Mouse (Mus musculus) limb, embryonic 15.5 days (tissue): Measurements from ENCODE around the gene Arfip1. TPM values are rescaled to one million over a fixed set of nuclear protein-coding genes. Genes with fewer than 3 reads are reported as not detected.

Experiments
- ATAC-seq: fragments of 200-750 bp; cut with Nextera tagmentation; 2 replicates; pipeline ENCODE4 v1.8.0; 2017; ENCODE audit warnings: low read depth, moderate TSS enrichment; ENCODE audit not compliant: insufficient number of reproducible peaks, low FRiP score, low TSS enrichment
- H3K27ac ChIP-seq: fragments of 300-500 bp; sonication (generic); 2 replicates; pipeline ENCODE4 v1.5.1; 2015; ENCODE audit warnings: moderate library complexity, mild to moderate bottlenecking, inconsistent platforms
- H3K27me3 ChIP-seq: fragments of 300-500 bp; sonication (generic); 2 replicates; pipeline ENCODE4 v1.6.1; 2015; ENCODE audit warnings: inconsistent platforms
- H3K36me3 ChIP-seq: fragments of 300-500 bp; sonication (generic); 2 replicates; pipeline ENCODE4 v1.6.1; 2015; ENCODE audit warnings: inconsistent platforms
- H3K4me1 ChIP-seq: fragments of 300-500 bp; sonication (generic); 2 replicates; pipeline ENCODE4 v1.6.1; 2015; ENCODE audit warnings: inconsistent platforms
- H3K4me2 ChIP-seq: fragments of 300-500 bp; sonication (generic); 2 replicates; pipeline ENCODE4 v1.6.1; 2015; ENCODE audit warnings: mild to moderate bottlenecking, inconsistent platforms
- H3K4me3 ChIP-seq: fragments of 300-500 bp; sonication (generic); 2 replicates; pipeline ENCODE4 v1.5.1; 2015; ENCODE audit warnings: mild to moderate bottlenecking, inconsistent platforms
- H3K9ac ChIP-seq: fragments of 300-500 bp; sonication (generic); 2 replicates; pipeline ENCODE4 v1.6.1; 2015; ENCODE audit warnings: inconsistent platforms
- H3K9me3 ChIP-seq: fragments of 300-500 bp; sonication (generic); 2 replicates; pipeline ENCODE4 v1.6.1; 2016; ENCODE audit warnings: inconsistent platforms
- WGBS: fragments of 180-500 bp; shearing (Covaris S2); methylation state at CpG from one replicate; pipeline ENCODE4 v1.1.7; 2015; 5-methylcytosine and 5-hydroxymethylcytosine counted together
- polyA plus RNA-seq: library from polyadenylated mRNA; unstranded; fragments of >200 nt; fragmentation: Nextera tagmentation; extraction: Ambion mirVana; gene quantifications from 2 replicates; pipeline ENCODE4 v1.2.1, GENCODE M21; 2015

Gene Arfip1
- polyA plus RNA-seq, 1 experiment from 2014 or later: 54.5 TPM

GRCm38 (mm10) chr3:84472527-84472926 lies 109.9 kb downstream of the Arfip1 start:
- ATAC-seq: no peak
- Histone ChIP-seq H3K36me3 (no peaks in the 10 kb centered on the region), H3K4me3 (no peak overlapping the region), H3K4me2 (no peak overlapping the region), H3K9ac (no peak overlapping the region), H3K9me3 (no peaks in the 10 kb centered on the region), H3K27me3 (peaks cover 10% of the 10 kb centered on the region), H3K27ac (no peak overlapping the region), H3K4me1 (peaks cover 29% of the 10 kb centered on the region)
- 32% methylated on average over 3 of the region's 3 CpGs for WGBS

GRCm38 (mm10) chr3:84471146-84471545 lies 111.3 kb downstream of the Arfip1 start:
- WGBS: 85% methylated on average over 4 of the region's 4 CpGs
- ATAC-seq: no peak
- H3K9me3 ChIP-seq: no peaks in the 10 kb centered on the region

GRCm38 (mm10) chr3:84468111-84468453 lies 114.3 kb downstream of the Arfip1 start:
- Histone ChIP-seq H3K9ac (no peak overlapping the region), H3K4me3 (no peak overlapping the region), H3K4me2 (no peak overlapping the region), H3K9me3 (no peaks in the 10 kb centered on the region), H3K36me3 (no peaks in the 10 kb centered on the region), H3K4me1 (peaks cover 12% of the 10 kb centered on the region), H3K27ac (no peak overlapping the region), H3K27me3 (no peaks in the 10 kb centered on the region)
- no peak for ATAC-seq
- WGBS: 56% methylated on average over 4 of the region's 4 CpGs

More at GRCm38 (mm10) chr3:84471146-84471545, 111.3 kb downstream of the Arfip1 start:
- Histone ChIP-seq H3K9ac (no peak overlapping the region), H3K4me2 (no peak overlapping the region), H3K36me3 (no peaks in the 10 kb centered on the region), H3K4me3 (no peak overlapping the region), H3K27ac (no peak overlapping the region), H3K27me3 (0 out of 2 replicates have a peak, but pooled peaks cover 3% of the 10 kb centered on the region), H3K4me1 (peaks cover 31% of the 10 kb centered on the region)

GRCm38 (mm10) chr3:84467419-84468110 lies 114.9 kb downstream of the Arfip1 start:
- Histone ChIP-seq H3K27me3 (no peaks in the 10 kb centered on the region), H3K4me1 (peaks cover 7% of the 10 kb centered on the region), H3K9ac (no peak overlapping the region), H3K36me3 (no peaks in the 10 kb centered on the region), H3K4me3 (no peak overlapping the region), H3K9me3 (no peaks in the 10 kb centered on the region), H3K4me2 (no peak overlapping the region), H3K27ac (no peak overlapping the region)
- ATAC-seq: no peak
- 57% methylated on average over 10 of the region's 10 CpGs for WGBS

- Histone ChIP-seq H3K4me1 (peaks cover 13% of the 10 kb centered on the region), H3K27ac (no peak overlapping the region), H3K27me3 (no peaks in the 10 kb centered on the region), H3K4me2 (no peak overlapping the region), H3K4me3 (no peak overlapping the region), H3K9me3 (no peaks in the 10 kb centered on the region), H3K36me3 (no peaks in the 10 kb centered on the region), H3K9ac (no peak overlapping the region)
- WGBS: 79% methylated on average over 6 of the region's 6 CpGs
- ATAC-seq: no peak
Observed at GRCm38 (mm10) chr3:84465822-84466500, 116.5 kb downstream of the Arfip1 start.

GRCm38 (mm10) chr3:84461687-84462086 lies 120.7 kb downstream of the Arfip1 start:
- no peaks in the 10 kb centered on the region for H3K9me3 ChIP-seq
- H3K4me3 ChIP-seq: no peak overlapping the region
- peaks cover 15% of the 10 kb centered on the region for H3K4me1 ChIP-seq
- WGBS: 27% methylated on average over 4 of the region's 4 CpGs
- H3K27me3 ChIP-seq: no peaks in the 10 kb centered on the region
- H3K27ac ChIP-seq: no peak overlapping the region
- H3K36me3 ChIP-seq: no peaks in the 10 kb centered on the region
- H3K9ac ChIP-seq: no peak overlapping the region
- no peak overlapping the region for H3K4me2 ChIP-seq
- no peak for ATAC-seq

GRCm38 (mm10) chr3:84460952-84461351 lies 121.5 kb downstream of the Arfip1 start:
- Histone ChIP-seq H3K4me2 (no peak overlapping the region), H3K4me1 (peaks cover 15% of the 10 kb centered on the region), H3K9me3 (no peaks in the 10 kb centered on the region), H3K4me3 (no peak overlapping the region), H3K36me3 (no peaks in the 10 kb centered on the region), H3K9ac (no peak overlapping the region), H3K27me3 (no peaks in the 10 kb centered on the region), H3K27ac (no peak overlapping the region)
- WGBS: 24% methylated on average over 12 of the region's 12 CpGs
- ATAC-seq: no peak

- Histone ChIP-seq H3K4me3 (no peak overlapping the region), H3K4me1 (peaks cover 15% of the 10 kb centered on the region), H3K9ac (no peak overlapping the region), H3K27ac (no peak overlapping the region), H3K27me3 (no peaks in the 10 kb centered on the region), H3K9me3 (no peaks in the 10 kb centered on the region), H3K4me2 (no peak overlapping the region), H3K36me3 (no peaks in the 10 kb centered on the region)
- no peak for ATAC-seq
- WGBS: 34% methylated on average over 3 of the region's 3 CpGs
Observed at GRCm38 (mm10) chr3:84460499-84460898, 121.9 kb downstream of the Arfip1 start.

GRCm38 (mm10) chr3:84455733-84456417 lies 126.5 kb downstream of the Arfip1 start:
- no peak overlapping the region for H3K4me2 ChIP-seq
- ATAC-seq: no peak
- H3K4me1 ChIP-seq: peaks cover 6% of the 10 kb centered on the region
- no peak overlapping the region for H3K9ac ChIP-seq
- H3K27ac ChIP-seq: no peak overlapping the region
- H3K36me3 ChIP-seq: no peaks in the 10 kb centered on the region
- WGBS: 59% methylated on average over 12 of the region's 12 CpGs
- H3K27me3 ChIP-seq: no peaks in the 10 kb centered on the region
- no peaks in the 10 kb centered on the region for H3K9me3 ChIP-seq
- H3K4me3 ChIP-seq: no peak overlapping the region

- no peaks in the 10 kb centered on the region for H3K36me3 ChIP-seq
- no peak overlapping the region for H3K4me3 ChIP-seq
- no peak overlapping the region for H3K9ac ChIP-seq
- no peak for ATAC-seq
- H3K9me3 ChIP-seq: no peaks in the 10 kb centered on the region
- WGBS: 72% methylated on average over 3 of the region's 3 CpGs
- H3K27me3 ChIP-seq: no peaks in the 10 kb centered on the region; the same call in 1 of the 2 replicates
- no peak overlapping the region for H3K27ac ChIP-seq
- no peak overlapping the region for H3K4me2 ChIP-seq
- peaks cover 21% of the 10 kb centered on the region for H3K4me1 ChIP-seq
Observed at GRCm38 (mm10) chr3:84450651-84451050, 131.8 kb downstream of the Arfip1 start.

- ATAC-seq: no peak
- Histone ChIP-seq H3K9ac (no peak overlapping the region), H3K36me3 (no peaks in the 10 kb centered on the region), H3K27ac (no peak overlapping the region), H3K9me3 (no peaks in the 10 kb centered on the region), H3K27me3 (no peaks in the 10 kb centered on the region; the same call in 1 of the 2 replicates), H3K4me3 (no peak overlapping the region), H3K4me1 (peaks cover 21% of the 10 kb centered on the region), H3K4me2 (no peak overlapping the region)
- WGBS: 51% methylated on average over 9 of the region's 9 CpGs
Observed at GRCm38 (mm10) chr3:84449015-84449414, 133.4 kb downstream of the Arfip1 start.

- Histone ChIP-seq H3K27ac (no peak overlapping the region), H3K27me3 (no peaks in the 10 kb centered on the region; the same call in 1 of the 2 replicates), H3K4me2 (no peak overlapping the region), H3K36me3 (no peaks in the 10 kb centered on the region), H3K4me1 (peaks cover 21% of the 10 kb centered on the region), H3K9ac (no peak overlapping the region), H3K9me3 (no peaks in the 10 kb centered on the region), H3K4me3 (no peak overlapping the region)
- ATAC-seq: no peak
- WGBS: 54% methylated on average over 5 of the region's 5 CpGs
Observed at GRCm38 (mm10) chr3:84447803-84448202, 134.6 kb downstream of the Arfip1 start.
